Mouse (Mus musculus) megakaryocyte, embryonic 14.5 days (primary cell): Measurements from ENCODE around the gene Fsd1. TPM values are rescaled to one million over a fixed set of nuclear protein-coding genes. Genes with fewer than 3 reads are reported as not detected.
A peak's percentile ranks its signal among the peaks of the same experiment; 100 is the strongest.

Experiments used
- H3K27me3 ChIP-seq: replicated peaks from 2 replicates; pipeline ENCODE3; 2012; ENCODE audit warnings: inconsistent platforms
- H3K36me3 ChIP-seq: replicated peaks from 2 replicates; pipeline ENCODE3; 2012; ENCODE audit warnings: low read length, inconsistent platforms, mixed read lengths
- H3K4me1 ChIP-seq: 2 replicates; pipeline ENCODE4 v1.6.1; 2012; ENCODE audit warnings: inconsistent platforms
- H3K4me3 ChIP-seq: replicated peaks from 2 replicates; pipeline ENCODE3; 2012; ENCODE audit warnings: moderate library complexity, mild to moderate bottlenecking, inconsistent platforms
- H3K9me3 ChIP-seq: 2 replicates; pipeline ENCODE4 v1.6.1; 2012; ENCODE audit warnings: inconsistent platforms
- FLI1 ChIP-seq: IDR thresholded peaks from 2 replicates; pipeline ENCODE4 v1.6.1; 2012; ENCODE audit warnings: low read length, inconsistent platforms, mixed read lengths
- GATA1 ChIP-seq: IDR thresholded peaks from 3 replicates; pipeline ENCODE4 v1.6.1; 2012; ENCODE audit warnings: mixed read lengths, low read length, inconsistent platforms, borderline replicate concordance
- polyA plus RNA-seq: library from polyadenylated mRNA; stranded (reverse); fragments of >175 nt; gene quantifications from 2 replicates; pipeline ENCODE4 v1.2.3, GENCODE M21; 2012; ENCODE audit warnings: low replicate concordance; ENCODE audit not compliant: insufficient read depth

Fsd1 gene
- polyA plus RNA-seq, 1 experiment: not detected

DNA sequence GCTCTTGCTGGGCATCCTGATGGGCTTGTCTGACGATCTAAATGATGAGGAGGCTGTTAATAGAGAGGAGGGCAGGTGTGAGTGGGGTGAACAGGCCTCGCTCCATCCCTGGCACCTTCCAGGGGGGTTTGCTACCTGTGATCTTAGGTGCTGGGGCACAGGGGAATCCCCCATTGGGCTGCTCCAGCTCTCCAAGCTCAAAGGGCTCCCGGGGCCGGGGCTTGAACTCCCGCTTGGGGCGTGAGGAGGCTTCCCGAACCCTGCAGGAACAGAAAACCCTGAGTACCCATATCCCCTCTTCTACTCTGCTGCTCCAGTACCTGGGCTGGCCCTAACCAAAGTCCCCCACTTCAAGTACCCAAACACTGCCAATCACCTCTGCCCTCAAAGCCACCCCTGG lies 31.5 kb downstream of the Fsd1 start:
- H3K4me1 ChIP-seq: peaks cover 51% of the 10 kb centered on the region
- H3K9me3 ChIP-seq: no peaks in the 10 kb centered on the region
- H3K27me3 ChIP-seq: no peaks in the 10 kb centered on the region
- no peak for TF ChIP-seq FLI1
- no peak for TF ChIP-seq GATA1
- peaks cover 91% of the 10 kb centered on the region for H3K36me3 ChIP-seq
- no peak overlapping the region for H3K4me3 ChIP-seq

DNA sequence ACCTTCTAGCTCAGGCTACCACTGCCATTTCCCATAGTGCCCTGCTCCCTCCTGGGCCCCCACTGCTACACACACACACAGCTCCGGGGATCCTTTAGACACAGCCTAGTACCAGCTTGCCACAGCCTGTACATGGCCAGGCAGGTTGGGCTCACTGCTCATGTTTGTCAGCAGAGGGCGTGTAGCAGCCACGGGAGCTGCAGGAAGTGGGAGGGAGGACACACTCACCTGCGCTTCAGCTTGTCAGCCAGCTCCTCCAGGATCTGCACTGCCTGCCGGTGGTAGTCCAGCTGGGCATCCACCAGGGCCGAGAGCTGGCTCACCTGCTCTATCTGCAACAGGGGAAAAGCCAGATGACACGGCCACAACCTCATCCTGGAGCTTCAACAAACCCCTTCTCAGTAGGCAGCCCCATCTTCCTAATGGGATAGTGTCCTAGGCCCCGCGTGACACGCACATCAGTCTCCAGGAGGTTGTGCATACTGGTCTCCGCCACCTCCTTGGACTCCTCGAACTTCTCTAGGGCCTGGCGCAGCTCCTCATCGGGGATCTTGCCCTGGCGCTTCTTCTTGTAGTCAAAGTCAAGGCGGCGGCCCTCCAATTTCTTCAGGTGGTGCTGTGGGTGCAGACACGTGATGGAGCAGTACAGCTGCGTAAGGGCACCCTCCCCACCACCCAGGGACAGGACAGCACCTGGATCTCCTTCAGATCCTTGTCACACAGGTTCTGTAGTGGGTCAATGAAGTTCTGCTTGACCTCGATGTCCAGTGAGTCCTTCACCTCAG lies 32.2 kb downstream of the Fsd1 start:
- Histone ChIP-seq H3K9me3 (no peaks in the 10 kb centered on the region), H3K36me3 (peaks cover 93% of the 10 kb centered on the region), H3K4me1 (peaks cover 58% of the 10 kb centered on the region), H3K27me3 (no peaks in the 10 kb centered on the region), H3K4me3 (no peak overlapping the region)
- TF ChIP-seq FLI1 (no peak), GATA1 (no peak)

DNA sequence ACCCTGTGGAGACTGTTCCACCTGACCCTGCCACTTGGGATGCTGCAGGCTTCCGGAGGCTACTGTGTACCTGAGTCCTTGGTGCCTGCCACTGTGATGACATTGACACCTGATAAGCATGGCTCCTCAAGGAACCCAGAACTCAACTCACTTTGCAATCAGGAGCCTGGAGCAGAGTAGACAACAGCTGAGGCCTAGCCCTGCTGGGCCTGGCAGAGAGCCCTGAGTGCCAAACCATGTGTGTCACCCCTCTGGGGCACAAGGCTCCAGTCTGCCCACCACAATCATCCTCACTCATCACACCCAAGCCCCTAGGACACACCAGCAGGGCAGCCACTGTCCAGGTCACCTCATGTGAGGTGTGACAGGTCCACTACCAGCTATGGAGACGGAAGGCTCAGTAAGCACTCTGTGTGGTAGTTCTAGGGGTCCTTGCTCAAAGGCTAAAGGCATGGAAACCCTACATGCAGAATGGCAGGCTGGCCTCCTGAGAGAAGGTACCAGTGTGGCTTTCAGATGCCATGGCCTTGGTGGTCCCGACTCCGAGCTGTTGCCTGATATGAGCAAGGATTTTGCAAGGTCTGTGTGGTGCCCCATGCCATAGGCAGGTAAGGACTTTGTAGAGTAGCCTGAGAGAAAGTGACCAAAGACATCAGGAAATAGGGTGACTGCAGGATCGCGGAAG lies 34.2 kb downstream of the Fsd1 start:
- TF ChIP-seq GATA1 (no peak), FLI1 (no peak)
- Histone ChIP-seq H3K36me3 (peaks cover 99% of the 10 kb centered on the region), H3K9me3 (no peaks in the 10 kb centered on the region), H3K4me1 (peaks cover 78% of the 10 kb centered on the region), H3K27me3 (no peaks in the 10 kb centered on the region), H3K4me3 (peak overlapping the region; percentile 40)

DNA sequence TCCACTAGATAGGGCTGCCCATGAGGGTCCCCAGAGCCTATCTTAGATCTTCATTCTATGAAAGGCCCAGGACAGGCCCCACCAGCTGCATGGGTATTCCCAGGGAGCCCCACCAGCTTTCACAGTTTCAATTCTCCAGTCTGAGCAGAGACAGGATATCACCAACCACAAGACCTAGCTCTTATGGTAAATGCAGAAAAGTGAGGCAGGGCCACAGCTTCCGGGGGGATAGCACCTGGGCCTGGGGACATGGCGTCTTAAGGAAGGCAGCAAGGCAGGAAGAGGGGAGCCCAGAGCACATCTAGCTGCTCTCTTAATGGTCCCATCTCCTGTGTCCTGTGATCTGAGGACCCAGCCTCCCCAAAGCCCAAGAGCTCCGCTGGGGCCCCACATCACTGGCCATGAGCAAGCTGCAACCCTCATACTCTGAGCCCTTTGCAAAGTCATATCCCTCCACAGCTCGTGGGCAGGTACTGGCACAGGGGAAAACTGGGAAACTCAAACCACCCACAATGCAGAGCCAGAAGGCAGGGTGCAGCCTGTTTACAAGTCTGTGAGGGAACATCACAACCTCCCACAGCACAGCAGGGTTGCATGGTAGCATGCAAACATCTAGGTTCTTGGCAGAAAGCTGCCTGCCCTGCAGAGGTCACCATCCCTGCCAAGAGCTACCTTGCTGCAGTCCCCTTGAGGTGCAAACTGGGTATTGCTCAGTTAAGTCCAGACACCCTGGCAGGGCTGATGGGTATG lies 35.0 kb downstream of the Fsd1 start:
- TF ChIP-seq FLI1 (no peak), GATA1 (no peak)
- Histone ChIP-seq H3K4me3 (peak overlapping the region; percentile 57), H3K36me3 (peaks cover 99% of the 10 kb centered on the region), H3K9me3 (no peaks in the 10 kb centered on the region), H3K27me3 (no peaks in the 10 kb centered on the region), H3K4me1 (peaks cover 86% of the 10 kb centered on the region)

DNA sequence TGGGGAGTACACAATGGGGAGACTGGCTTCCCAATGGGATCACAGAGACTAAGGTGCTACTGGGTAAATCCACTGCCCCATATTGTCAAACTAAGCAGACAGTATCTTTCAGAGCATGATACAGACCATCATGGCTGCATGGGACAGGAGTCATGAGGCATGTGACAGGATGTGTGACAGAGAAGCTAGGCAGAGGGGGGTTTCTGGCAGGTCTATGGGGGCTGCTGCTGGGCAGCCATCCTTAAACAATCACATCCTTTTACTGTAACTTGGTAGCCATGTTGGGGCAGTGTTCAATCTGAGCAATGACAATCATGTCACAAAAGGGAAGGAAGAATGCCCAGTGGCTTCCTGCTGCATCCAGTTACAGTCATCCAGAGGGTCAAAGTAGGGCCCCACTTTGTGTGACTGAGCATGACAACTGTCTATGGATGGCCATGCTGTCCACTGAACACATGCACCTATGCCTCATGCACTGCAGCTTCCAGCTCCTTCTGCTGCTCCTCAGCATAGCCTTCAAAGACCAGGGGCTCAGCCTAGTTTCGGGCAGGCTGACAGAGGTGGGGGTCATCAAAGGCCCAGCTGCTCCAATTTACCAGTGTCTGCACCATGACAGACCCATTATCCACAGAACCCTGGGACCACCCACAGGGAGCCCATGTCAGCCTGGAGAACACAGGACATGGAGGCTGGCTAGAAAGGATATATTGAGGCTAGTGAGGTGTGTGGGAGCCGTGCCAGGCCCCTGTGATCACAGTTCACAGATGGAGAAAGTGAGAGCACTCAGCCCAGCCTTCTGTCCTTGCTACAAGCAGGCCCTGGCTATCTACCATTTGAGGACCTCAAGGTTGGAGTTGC lies 36.1 kb downstream of the Fsd1 start:
- H3K27me3 ChIP-seq: no peaks in the 10 kb centered on the region
- H3K4me1 ChIP-seq: peaks cover 94% of the 10 kb centered on the region
- TF ChIP-seq GATA1 (no peak), FLI1 (no peak)
- peaks cover 99% of the 10 kb centered on the region for H3K36me3 ChIP-seq
- H3K4me3 ChIP-seq: peak overlapping the region; percentile 77
- no peaks in the 10 kb centered on the region for H3K9me3 ChIP-seq

DNA sequence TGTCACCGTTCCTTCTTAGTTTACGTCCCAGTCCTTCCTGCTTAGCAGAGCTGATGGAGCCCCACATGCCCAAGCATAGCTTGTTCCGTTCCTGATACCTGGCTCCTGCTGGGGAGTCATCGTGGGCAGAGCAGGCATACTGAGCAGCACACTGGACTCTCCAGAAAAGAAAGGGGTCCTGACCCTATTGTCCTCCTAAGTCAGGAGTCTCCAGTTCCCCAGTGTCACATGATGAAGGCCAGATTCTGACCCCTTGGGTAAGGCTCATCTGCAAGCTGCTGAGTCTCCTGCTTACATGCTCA lies 36.6 kb downstream of the Fsd1 start:
- Histone ChIP-seq H3K4me1 (peaks cover 99% of the 10 kb centered on the region), H3K36me3 (peaks cover 99% of the 10 kb centered on the region), H3K9me3 (no peaks in the 10 kb centered on the region), H3K27me3 (no peaks in the 10 kb centered on the region), H3K4me3 (peak overlapping the region; percentile 77)
- no peak for TF ChIP-seq GATA1
- TF ChIP-seq FLI1: no peak

DNA sequence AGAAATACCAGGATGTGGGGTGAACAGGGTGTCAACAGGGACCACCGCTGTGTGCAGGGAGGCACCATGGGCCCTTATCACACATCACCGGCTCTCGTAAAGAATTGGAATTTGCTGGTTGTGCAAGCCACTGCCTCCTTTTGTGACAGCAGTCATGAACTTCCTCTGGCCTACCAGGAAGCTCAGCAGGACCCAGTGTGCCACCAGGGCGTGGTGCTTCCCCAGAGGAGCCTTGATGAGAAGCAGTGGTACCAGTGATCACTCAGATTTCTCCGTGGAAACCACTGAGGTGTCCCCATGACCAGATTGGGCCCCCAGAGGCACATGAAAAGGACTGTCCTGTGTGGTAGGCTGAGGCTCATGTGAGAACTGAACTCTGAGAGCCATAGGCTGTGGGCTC lies 37.1 kb downstream of the Fsd1 start:
- H3K36me3 ChIP-seq: peaks cover 99% of the 10 kb centered on the region
- peak overlapping the region; percentile 57 for H3K4me3 ChIP-seq
- no peaks in the 10 kb centered on the region for H3K9me3 ChIP-seq
- no peaks in the 10 kb centered on the region for H3K27me3 ChIP-seq
- TF ChIP-seq FLI1 (no peak), GATA1 (no peak)
- peaks cover 100% of the 10 kb centered on the region for H3K4me1 ChIP-seq

DNA sequence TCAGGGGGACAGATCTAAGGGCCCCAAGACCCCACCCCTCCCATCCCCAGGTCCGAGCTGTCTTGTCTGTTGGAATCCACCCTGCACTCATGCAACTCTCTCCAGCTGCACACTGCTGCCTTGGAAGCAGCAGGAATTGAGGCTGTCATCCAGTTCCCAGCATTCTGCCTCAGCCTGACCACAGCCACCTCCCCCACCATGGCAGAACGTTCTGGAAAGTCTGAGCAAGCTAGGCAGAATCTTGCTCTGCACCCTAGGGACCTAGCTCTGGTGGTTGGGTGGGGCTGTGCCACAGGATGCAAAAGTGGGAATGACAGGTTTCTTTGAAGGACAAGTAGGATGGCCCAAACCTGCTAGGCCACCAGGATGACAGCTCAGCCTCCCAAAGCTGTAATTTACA lies 38.2 kb downstream of the Fsd1 start:
- peaks cover 100% of the 10 kb centered on the region for H3K4me1 ChIP-seq
- peaks cover 99% of the 10 kb centered on the region for H3K36me3 ChIP-seq
- no peak for TF ChIP-seq FLI1
- no peak for TF ChIP-seq GATA1

DNA sequence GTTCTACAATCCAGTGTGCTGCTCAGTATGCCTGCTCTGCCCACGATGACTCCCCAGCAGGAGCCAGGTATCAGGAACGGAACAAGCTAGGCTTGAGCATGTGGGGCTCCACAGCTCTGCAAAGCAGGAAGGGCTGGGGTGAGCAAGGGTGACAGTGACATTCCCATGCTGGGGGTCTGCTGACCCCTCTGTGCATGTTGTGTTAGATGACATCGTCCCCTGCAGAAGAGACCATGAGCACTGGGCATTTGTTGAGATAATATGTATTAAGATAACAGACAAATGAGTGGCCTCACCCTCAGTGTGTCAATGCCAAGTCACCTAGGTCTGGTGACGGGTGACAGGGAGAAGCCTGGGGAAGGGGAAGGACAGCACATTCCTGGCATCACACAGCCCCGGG lies 38.6 kb downstream of the Fsd1 start:
- Histone ChIP-seq H3K27me3 (no peaks in the 10 kb centered on the region), H3K4me3 (peak overlapping the region; percentile 83), H3K4me1 (peaks cover 100% of the 10 kb centered on the region), H3K36me3 (peaks cover 99% of the 10 kb centered on the region), H3K9me3 (no peaks in the 10 kb centered on the region)
- TF ChIP-seq GATA1 (no peak), FLI1 (no peak)

More for the DNA sequence above, 38.2 kb downstream of the Fsd1 start:
- Histone ChIP-seq H3K4me3 (peak overlapping the region; percentile 83), H3K9me3 (no peaks in the 10 kb centered on the region), H3K27me3 (no peaks in the 10 kb centered on the region)
